Mouse (Mus musculus) CD4-positive, CD25-positive, alpha-beta regulatory T cell, adult 2 months (primary cell): ENCODE data around the gene Eef1b2.
"Not testable (repeated sequence)": the region's sequence is repeated elsewhere in the genome, so short reads cannot be mapped to it uniquely, and the experiment has no call there.

Experiments used
- DNase-seq: peaks from one replicate; pipeline ENCODE4 v3.0.0-alpha.2; 2012; ENCODE audit warnings: low read depth, low spot score

The Eef1b2 gene

DNA sequence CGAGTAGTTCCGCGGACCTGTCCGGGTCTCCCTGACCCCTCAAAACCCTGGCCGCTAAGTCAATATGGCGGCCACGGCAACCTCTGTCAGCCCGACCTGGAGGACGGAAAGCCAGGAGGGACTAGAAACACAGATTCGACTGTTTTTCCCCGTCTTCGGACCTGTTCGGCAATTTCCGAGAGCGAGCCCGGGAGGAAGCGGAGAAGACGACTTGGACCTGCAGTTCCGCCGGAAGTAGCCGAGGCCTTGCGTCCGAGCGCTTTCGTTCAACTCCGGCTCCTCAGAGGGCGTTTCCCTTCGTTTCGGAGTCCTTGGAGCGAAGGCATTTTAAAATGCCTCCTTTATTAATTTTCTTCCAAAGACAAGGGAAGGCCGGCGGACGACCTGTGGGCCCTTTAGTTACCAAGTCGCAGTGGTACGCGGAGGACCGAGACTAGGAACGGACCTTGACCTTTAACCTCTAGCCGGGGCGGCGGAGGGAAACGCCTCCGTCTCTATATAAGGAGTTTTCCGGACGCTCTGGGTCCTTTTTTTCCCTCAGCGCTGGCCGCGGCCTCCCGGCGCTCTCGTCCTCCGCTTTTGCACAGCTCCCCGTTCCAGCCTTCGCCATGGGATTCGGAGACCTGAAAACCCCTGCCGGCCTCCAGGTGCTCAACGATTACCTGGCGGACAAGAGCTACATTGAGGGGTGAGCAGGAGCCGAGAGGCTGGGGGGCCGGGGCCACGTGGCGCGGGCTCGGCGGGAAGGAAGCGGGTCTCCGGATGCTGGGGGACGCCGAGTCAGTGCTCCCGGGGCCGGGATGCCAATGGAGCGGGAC lies at the start of gene Eef1b2, which contains the start of gene Ndufs1:
Eef1b2 (plus strand) TSS at position 222 of the 818 bp plus-strand sequence.
Ndufs1 (minus strand) TSS at position 230 of the 818 bp plus-strand sequence.
- peak; percentile 98 for DNase-seq

DNA sequence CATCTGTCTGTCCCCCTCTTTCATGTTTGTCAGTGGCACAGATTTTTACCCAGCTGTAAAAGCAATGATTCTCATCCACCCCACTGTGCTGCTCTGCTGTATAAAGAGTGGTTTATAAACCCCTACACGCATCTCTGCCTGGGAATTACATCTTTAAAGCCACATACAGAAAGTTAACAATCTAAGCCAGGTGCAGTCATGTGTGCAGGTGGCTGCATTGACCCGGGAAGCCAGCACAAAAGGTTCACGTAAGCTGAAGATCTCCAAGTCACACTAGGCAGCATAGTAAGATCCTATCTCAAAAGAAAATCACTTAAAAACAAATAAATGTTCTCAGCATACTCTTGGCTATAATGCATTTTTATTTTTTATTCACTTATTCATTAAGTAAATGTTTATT lies 47.4 kb upstream of the Eef1b2 start:
- no peak for DNase-seq

DNA sequence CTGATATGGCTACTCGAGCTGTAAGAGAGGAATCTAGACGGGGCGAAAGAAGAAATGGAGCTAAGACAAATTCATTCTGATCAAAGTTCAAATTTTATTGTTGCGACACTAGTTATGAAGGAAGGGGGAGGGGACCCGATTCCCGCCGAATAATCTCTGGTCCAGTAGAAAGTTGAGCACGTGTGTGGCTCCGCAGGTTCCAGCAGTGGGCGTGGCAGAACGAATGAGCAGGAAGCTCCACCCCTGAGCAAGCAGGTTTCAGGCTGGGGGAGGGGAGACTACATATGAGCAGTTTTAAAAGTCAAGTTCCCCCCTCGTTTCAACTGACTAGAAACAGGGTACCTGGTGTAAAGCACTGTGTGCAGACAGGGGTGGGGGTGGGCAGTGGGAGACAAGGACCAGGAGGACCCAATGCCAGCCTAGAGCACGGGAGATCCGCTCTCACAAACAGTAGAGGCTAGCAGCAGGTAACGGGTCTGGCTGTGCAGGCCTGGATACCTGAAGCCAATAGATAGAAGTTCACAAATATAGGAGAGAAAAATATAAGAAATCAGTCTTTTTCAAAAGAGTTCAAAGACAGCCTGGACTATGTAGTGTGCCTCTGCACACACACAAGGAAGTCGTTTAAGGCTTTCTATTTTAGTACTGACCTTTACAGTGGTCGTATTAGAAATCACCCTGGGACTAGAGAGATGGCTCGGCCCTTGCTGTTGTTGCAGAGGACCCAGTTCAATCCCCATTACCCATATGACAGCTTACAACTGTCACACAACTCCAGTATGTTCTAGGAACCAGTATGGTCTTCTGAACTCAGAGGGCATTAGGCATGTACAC lies 46.6 kb upstream of the Eef1b2 start:
- DNase-seq = peak; percentile 55

DNA sequence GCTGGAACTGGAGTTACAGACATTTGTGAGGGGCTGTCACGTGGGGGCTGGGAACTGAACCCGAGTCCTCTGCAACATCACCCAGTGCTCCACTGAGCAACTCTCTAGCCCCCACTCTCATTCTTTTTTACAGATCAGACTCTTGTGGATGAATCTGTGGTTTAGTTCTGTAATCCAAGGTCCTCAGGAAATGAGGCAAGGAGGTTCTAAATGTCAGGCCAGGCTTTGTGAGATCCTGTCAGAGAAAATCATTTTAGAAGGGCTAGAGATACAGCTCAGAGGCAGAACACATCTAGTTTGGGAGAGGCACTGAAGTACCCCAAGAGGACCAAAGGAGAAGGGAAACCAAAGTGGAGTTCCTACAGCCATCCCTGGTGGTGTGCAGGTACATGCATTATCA lies 45.7 kb upstream of the Eef1b2 start:
- no peak for DNase-seq

DNA sequence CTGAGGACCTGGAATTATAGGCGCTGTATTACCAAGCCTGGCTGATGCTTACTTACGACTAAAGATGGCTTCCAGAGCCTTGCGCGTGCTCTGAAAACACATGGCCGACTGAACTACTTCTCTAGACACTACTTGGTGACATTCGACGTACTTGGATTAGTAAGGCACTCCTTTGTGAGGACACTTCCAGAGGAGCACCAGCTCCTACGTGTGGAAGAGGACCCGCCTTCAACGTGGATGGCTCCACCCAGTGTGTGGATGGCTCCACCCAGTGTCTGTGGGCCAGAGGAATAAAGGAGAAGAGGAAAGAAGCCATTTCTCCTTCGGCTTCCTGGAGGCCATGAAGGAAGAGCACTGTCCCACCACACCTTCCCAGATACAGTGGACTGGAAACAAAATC lies 44.9 kb upstream of the Eef1b2 start:
- no peak for DNase-seq

DNA sequence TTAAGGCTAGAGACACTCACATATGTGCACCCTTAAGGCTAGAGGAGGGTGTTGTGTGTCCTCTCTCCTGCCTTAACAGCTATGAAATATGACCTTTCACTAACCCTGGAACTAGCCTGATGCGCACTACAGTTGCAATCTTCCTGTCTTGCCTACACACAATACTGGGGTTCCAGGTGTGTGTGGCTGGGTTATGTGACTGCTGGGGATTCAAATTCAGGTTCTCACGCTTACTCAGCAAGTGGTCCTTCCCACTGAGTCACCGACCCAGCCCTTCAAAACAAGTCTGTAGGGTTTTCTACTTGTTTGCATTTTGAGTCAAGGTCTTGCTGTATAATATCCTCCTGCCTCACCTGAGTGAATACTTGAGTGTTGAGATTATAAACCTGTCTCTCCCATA lies 42.1 kb upstream of the Eef1b2 start:
- DNase-seq = no peak

DNA sequence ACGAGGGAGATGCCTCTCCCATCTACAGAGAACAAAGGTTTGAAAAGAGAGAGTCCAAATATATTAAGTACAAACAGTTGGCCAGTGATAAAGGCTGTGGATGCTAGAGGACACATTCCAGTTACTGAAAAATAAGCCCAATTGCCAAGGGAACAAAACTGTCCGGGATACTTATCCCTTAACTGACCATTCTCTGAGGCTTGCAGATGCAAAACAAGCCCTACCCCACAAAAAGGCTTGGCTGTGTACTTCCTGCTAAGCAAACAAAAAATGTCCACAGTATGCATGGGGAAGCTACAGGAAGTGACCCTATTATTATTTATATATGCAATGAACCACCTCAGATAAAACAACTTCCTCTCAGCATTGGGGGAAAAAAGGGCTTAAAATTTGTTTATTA lies 38.7 kb upstream of the Eef1b2 start:
- no peak for DNase-seq

DNA sequence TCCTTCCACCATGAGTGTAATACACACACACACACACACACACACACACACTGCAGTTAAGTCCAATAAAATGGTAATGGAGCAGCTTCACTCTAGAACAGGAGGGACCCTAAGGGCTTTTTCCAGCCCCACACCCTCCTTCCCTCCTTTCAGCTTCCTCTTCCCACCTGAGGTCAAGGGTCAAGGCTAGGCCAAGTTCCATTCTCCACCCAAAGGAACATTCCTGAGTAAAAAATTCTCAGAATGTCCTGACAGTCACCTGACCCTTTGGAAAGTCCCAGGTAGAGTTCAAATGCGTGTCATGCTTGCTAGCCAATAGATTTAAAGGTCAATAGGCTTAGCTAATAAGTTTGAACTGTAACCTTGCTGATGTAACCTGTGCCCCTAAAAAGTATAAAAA lies 38.0 kb upstream of the Eef1b2 start:
- DNase-seq = not testable (repeated sequence)

DNA sequence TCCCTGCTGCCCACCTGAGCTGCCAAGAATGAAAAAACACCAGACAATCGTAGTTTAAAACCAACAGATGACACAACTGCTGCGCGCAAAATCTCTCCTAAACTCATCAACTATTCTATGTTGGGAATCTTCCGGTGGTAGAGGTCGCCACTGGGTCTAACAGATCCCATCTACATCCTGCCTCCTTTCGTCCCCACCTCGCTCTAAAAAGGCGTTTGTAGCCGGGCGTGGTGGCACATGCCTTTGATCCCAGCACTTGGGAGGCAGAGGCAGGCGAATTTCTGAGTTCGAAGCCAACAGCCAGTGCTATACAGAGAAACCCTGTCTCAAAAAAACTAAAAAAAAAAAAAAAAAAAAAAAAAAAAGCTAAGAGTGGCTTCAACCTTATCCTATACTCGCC lies 36.4 kb upstream of the Eef1b2 start:
- no peak for DNase-seq

DNA sequence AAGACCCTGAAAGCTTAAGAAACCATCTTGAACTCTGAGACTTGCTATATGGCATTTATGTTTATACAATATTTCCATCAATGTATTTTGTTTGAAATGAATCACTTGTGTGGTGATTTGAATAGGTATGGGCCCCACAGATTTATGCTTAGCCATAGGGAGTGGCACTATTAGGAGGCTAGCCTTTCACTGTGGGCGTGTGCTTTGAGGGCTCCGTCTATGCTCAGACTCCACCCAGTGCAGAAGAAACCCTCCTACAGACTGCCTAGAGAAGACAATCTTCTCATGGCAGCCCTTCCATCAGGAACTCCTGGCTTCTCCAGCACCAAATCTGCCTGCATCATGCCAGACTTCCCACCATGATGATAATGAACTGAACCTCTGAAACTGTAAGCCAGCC lies 8.0 kb upstream of the Eef1b2 start:
- DNase-seq = no peak

DNA sequence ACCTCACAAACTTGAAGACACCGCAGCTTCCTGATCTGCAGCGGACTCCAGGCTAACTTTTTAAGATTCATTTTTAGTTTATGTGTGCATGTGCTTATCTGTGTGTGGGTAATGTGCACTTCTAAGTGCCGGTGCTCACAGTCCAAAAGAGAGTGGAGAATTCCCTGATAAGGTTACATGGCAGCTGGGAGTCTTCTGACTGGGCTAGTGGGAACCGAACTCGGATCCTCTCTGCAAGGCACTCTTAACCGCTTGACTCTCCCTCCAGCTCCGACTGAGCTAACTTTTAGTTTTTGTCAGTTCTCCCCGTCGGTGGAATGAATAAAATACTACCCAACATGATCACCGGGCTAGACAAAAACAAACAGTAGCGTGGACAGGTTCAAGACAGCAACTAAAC lies 772 bp upstream of the Eef1b2 start:
- DNase-seq = no peak

DNA sequence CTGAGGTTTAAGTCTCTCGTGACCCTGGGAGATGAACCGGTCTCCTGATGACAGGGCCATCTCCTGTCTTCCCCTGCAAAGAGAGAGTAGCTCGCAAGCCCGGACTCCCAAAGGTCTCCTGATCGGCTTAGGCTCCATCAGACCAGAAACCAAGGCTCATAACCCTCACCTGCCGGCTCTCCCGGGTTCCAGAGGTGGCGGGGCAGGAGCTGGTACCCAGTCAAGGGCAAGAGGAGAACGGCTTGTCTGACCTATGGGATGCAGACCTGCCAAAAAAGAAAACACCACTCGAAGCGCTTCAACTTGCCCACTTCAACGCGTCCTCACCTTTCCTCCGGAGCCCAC lies 394 bp upstream of the Eef1b2 start:
- no peak for DNase-seq

DNA sequence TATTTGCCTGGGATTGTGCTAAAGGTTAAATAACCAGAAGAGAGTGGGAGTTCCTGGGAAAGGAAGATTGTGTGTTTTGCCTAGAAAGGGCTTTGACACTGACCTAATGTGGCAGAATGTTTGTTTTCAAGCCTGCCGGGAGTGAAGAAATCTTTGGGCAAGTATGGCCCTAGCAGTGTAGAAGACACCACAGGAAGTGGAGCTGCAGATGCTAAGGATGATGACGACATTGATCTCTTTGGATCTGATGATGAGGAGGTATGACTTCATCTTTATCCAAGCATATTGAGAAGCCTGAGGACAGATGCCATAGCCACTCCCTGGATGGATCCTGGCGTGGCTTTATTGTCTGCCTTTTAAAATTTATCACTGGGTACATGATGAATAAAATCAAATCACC lies 1.7 kb downstream of the Eef1b2 start:
- no peak for DNase-seq

DNA sequence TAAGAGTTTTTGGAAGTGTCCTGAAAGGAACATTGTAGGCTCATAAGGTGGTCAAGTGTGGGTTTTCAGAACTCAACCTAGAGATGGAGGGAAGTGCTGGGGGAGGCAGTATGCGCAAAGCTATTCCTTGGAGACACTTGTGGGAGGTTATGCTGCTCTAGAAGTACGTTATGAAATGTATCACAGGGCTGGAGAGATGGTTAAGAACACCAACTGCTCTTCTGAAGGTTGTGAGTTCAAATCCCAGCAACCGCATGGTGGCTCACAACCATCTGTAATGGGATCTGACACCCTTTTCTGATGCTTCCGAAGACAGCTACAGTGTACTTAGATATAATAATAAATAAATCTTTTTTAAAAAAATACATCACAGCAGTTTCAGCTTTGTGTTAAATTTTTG lies 3.5 kb downstream of the Eef1b2 start:
- DNase-seq = no peak

DNA sequence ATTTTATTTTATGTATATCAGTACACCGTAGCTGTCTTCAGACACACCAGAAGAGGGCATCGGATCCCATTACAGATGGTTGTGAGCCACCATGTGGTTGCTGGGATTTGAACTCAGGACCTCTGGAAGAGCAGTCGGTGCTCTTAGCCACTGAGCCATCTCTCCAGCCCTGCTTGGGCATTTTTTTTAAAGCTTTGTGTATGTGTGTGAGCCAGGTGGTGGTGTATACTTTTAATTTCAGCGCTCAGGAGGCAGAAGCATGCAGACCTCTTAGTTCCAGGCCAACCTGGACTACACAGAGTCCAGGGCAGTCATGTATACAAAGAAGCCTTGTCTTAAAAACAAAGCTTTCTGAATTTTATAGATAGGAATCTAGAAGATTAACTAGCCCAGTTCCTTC lies 4.0 kb downstream of the Eef1b2 start:
- DNase-seq = not testable (repeated sequence)

DNA sequence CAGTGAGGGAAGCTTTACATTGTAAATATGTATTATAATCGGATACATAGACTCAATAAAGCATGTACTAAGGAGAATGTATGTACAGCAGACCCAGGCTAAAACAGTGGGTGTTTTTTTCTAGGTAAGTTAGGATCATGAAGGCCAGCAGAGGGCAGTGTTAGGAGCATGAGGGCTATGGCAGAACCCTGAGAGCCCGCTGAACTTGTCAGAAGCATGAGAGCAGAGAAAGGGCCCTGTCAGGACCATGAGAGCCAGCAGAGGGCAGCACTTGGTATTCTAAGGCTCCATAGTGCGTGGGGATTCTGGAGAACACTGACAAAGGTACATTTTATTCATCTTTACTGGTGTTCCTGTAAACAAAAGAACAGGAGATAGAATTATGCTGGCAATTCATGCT lies 4.4 kb downstream of the Eef1b2 start:
- peak; percentile 98 for DNase-seq

DNA sequence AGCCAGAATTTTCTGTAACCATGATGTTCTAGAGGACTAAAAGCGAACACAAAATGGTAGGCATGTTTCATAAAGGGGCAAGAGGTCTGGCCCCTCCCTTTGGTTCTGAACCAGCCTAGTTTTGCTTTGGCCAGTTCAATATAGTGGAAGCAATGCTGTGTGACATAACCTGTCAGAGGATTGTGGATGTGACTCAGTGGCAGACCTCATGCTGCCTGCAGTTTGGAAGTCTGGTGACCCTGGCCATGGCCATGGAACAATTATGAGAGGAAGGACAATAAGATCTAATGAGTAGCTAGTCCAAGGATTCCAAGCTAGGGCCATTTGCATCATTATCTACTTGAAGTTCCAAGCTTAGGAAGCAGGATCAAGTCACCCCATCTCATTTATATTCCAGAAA lies 4.9 kb downstream of the Eef1b2 start:
- DNase-seq = peak; percentile 13

DNA sequence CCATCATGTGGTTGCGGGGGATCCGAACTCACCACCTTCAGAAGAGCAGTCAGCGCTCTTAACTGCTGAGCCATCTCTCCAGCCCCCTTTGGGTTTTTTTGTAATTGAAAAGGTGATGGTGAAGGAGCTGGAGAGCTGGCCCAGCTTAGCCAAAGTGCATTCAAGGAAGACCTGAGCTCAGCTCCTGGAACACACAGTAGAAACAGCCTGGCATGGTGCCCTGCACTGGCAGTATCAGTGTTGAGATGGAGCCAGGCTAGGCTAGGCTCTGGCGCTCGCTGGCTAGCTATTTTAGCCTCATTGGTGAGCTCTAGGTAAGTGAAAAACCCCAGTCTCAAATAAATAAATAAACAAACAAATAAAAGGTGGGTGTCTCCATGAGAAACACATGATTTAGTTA lies 5.6 kb downstream of the Eef1b2 start:
- no peak for DNase-seq

DNA sequence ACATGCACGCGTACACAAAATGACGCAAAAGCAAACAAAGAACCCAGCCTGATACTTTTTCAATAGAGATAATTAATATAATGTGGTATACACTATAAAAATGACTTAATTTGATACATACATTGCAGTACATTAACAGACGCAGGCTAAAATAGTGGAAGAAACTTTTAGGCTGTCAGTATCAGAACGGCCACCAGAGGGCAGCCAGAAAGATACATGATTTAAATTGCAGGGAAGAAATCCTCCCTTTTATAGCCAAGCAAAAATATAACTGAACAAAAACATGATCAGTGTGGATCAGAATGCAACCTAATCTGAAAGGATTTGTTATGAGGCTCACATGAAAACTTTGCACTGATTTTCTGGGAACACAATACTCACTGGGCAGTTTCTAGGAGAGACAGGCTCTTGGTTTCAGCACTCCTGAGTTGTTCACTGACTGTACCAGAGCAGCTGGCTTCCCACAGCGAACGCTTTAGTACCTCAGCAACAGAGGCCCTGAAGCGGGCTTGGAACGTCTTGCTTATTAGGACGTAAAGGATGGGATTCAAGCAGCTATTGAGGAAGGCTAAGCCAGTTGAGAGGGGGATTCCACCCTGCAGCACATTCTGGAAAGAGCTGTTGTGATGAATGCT lies 6.1 kb downstream of the Eef1b2 start:
- DNase-seq = peak; percentile 72

DNA sequence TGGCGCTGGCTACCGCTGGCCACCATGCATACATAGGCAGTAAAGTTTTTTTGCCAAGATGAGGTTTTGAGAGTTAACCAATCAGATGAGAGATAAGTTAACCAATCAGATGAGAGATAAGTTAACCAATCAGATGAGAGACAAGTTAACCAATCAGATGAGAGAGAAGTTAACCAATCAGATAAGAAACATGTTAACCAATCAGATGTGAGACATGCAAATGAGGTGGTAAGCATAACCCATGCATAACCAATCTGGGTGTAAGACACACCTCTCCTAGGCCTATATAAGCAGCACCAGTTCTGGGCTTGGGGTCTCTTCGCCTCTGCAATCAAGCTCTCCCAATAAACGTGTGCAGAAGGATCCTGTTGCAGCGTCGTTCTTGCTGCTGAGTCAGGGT lies 8.8 kb downstream of the Eef1b2 start:
- DNase-seq = not testable (repeated sequence)

DNA sequence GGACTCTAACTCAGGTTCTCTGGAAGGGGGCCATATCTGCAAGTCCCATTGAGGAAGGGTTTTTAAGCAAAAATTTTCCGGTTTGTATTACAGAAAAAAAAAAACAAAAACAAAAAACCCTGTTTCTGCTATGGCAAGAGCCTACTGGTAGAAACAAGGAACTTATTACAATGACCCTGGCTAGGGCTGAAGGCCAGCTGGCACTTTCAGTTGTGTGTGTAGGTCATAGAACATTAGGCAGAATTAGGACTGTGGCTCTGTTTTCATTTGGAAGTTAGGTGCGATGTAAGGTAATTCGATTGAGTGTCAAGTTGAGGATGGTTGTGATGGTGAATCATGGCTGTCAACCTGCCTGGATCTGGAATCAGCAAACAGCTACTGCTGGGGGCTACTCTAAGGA lies 11.9 kb downstream of the Eef1b2 start:
- no peak for DNase-seq

DNA sequence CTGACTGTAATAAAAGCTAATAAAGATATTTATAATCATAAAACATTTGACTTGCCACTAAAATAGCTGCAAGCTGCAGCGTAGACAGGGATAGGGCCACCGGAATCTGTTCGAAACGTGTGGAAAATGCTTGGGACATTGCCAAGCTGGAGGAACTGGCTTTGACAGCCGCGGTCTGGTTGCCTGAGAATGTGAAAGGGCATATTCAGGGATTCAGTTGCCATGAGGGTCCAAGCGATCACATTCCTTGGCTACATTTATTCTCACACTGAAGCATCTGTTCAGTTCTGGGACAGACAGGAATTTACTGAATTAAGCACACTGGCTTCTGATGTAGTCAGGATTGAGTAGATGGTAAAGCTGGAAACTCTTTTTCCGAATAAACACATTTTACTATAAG lies 14.2 kb downstream of the Eef1b2 start:
- no peak for DNase-seq
